Mouse (Mus musculus) MEL-GATA-1-ER (cell line): ENCODE data around the gene Vgll4.

Experiments used
- DNase-seq: peaks from one replicate; pipeline ENCODE4 v3.0.0-alpha.2; 2012; ENCODE audit warnings: low read depth; ENCODE audit errors: extremely low read depth

Vgll4 gene

DNA sequence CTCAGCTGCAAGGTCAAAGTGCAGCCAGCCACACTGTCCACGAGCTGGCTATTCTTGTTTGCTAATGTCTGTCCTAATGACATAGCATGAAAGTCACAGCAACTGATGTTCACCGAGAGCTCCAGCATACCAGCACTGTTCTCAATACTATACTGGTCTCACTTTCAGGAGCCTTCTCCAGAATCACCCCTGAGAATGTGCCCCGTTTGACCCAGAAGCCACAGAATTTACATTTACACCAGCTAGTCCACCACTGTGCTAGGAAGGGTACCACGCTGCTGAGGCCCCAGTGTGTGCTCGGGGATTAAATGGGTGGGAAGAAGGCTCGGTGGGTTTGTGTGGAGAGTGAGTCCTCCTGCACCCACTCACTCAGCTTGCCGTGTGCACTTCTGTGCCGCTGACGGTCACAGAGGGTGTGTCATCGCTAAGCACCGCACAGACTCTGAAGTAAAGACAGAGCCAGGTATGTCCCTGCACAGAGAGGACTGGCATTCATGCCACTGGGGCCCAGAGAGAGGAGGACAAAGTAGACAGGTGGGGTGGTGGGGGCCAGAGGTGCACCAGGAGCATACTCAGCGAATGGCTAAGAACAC is 122.1 kb downstream of the Vgll4 start:
- no peak for DNase-seq

DNA sequence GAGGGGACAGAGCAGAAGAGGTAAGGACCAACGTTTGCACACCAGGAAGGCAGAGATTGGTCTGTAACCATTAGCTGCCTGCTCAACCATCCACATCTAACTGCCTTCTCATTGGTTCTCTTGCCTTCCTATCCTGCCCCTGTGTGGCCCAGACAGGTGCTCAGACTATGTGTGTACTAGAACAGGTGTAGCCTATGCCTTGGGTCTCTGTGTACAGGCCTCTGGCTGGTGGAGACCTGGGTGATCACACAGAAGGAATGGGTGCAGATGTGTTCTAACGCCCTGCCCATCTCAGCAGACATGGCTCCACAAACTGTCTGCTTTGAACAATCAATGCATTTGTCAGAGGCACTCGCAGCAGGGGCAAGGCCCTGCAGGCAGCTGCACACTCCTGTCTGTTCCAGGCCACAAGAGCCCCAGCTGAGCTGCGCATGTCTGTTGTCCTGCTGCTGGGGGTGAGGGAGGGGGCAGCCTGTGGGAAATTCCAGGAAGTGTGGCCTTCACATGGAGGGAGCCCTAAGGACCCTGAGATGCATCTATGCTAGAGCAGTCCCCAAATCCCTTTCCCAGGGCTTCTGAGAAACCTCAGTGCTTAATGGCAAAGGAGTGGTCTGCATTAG is 123.5 kb downstream of the Vgll4 start:
- DNase-seq: no peak

GRCm38 (mm10) chr6:114842863-114843262 is 126.9 kb downstream of the Vgll4 start:
- DNase-seq: no peak

DNA sequence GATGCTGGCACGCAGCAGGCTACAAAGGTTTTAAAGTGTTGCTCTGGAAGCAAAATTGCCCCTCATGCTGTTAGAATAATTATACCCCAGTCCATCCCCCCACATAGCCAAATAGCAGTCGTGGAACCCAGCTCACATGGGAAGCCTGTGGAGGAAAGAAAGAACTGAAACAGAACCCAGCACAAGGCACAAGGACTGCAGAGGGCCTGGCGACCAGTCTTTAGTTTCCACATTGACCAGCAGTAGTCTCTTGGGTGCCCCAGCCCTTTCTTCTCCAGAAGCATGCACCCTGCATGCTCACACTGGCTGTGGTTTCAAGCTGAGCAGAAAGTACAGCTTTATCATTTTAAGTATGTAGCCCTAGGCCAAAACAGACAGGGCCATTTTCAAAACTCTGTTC is 127.7 kb downstream of the Vgll4 start:
- DNase-seq: no peak

DNA sequence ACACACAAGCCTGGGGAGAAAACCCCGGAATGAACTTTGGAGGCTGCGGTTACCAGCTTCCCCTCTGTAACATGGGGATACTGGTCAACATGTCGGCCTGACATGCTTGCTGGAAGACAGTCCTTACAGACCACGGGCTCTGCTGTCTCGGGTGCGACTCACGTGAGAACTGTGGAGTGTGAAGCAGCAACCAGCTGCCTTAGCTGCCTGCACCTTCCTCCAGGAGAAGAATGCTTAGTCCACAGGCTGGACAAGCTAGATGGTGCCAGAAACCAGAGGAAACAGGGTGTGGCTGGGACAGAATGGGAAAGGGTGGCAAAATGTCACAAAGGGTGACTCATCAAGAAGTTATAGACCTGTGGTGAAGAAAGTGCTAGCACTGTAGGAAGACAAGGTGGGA is 129.8 kb downstream of the Vgll4 start:
- DNase-seq: no peak

DNA sequence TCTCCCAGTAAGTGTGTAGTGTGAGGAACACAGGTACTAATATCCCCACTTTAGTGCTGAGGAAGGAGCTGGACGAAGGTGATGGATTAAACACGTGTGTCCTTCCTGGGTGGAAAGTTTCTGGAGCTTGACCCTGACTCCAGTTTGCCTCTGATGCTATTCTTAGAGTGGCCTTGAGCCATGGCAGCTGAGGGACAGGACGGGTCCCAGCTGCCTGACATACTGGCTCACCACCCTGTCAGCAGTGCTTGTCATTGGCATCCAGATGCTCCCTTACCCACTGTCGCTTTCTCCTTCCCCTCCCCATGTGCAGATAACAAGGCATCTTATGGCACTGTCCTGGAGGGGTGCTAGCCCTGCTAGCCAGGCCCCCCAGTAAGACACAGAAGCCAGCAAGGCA is 130.9 kb downstream of the Vgll4 start:
- DNase-seq: no peak

DNA sequence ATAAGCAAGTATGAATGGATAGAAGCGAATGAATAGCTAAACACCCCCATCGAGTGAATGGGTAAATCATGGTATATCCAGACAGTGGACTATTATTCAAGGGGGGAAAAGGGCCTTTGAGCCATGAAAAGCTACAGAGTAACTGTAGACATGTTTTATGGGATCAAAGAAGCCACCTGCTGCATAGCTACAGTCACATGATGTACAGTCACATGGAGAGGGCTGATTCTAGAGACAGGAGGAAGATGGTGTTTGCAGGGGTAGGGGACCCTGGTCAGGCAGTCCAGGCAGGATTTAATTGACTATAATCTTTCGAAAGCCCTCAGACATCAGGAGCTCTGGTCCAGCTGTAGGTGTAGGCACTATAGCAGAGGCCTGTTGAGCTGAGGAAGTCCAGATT is 133.4 kb downstream of the Vgll4 start:
- no peak for DNase-seq

- no peak for DNase-seq
These were observed 134.0 kb downstream of the Vgll4 start for GRCm38 (mm10) chr6:114835752-114836151.

GRCm38 (mm10) chr6:114835344-114835743 is 134.4 kb downstream of the Vgll4 start:
- DNase-seq: no peak

DNA sequence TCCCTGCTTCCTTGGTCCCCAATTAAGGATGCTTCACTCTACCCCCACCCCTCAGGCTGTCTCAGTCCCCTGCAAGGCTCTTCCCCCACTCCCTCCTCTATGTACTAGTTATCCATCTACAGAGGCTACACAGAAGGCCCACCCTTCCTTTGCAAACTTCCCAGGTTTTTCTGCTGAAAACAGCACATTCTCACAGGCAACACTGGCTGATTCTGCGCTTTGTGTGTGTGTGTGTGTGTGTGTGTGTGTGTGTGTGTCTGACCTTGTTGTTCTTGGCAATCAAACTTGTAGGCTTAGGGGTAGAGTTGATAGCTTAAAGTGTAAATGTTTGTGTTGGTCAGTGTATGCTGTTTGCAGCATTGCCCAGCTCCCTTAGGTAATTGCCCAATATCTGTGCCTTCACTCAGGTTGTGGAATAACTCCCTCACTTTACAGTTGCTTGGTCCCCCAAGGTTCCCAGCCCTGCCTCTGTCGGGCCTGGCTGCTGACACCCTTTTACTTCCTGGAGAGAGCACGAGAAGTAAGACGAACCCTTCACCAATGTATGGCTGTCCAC is 135.9 kb downstream of the Vgll4 start:
- DNase-seq: no peak

GRCm38 (mm10) chr6:114833058-114833685 is 136.6 kb downstream of the Vgll4 start:
- DNase-seq: no peak

- DNase-seq: peak; percentile 66
These were observed 138.0 kb downstream of the Vgll4 start for GRCm38 (mm10) chr6:114831807-114832206.

GRCm38 (mm10) chr6:114829660-114830438 is 139.9 kb downstream of the Vgll4 start:
- no peak for DNase-seq

DNA sequence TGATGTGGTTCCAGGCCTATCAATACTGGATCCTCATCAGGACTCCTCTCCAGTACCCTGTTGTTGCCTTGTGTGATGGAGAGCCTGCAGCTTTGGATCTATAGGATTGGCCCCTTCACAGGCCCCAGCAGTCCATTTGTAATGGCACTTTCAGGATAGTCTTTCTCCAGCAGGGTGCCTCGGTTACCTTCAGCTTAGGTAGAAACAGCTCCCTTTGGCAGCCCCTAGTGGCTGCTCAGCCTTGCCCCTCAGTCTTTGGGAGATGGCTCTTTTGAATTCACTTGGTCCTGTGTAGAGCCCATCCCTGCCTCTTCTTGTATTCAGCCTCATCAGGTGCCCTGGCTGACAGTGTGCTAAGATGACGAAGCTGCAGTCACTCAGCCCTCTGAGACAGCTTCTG is 142.9 kb downstream of the Vgll4 start:
- no peak for DNase-seq

- DNase-seq: no peak
These were observed 148.1 kb downstream of the Vgll4 start for GRCm38 (mm10) chr6:114821646-114822045.

DNA sequence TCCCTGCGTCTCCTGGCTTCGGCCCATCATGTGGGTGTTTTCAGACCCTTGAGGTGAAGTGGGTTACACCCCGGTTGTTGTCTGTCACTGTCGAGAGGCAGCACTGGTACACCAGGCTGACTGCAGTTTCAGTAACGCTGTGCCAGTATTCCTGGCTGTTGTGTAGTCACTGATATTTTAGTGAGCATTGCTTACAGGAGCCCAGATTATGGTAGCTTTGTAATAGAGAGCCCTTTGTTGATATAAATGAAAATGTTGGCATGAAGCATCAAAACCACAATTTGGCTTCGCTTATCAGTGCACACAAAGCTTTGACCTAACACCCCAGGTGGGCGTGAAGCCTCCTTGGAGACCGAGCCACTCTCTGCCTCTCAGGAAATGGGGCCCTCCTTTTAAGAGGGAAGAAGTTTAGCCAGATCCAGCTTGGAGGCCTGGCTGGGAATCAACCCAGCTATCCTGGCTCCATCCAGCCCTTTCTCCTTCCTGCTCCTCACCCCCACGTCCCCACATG is 149.8 kb downstream of the Vgll4 start:
- peak; percentile 45 for DNase-seq

- peak; percentile 11 for DNase-seq
These were observed 151.3 kb downstream of the Vgll4 start for GRCm38 (mm10) chr6:114818471-114818870.

DNA sequence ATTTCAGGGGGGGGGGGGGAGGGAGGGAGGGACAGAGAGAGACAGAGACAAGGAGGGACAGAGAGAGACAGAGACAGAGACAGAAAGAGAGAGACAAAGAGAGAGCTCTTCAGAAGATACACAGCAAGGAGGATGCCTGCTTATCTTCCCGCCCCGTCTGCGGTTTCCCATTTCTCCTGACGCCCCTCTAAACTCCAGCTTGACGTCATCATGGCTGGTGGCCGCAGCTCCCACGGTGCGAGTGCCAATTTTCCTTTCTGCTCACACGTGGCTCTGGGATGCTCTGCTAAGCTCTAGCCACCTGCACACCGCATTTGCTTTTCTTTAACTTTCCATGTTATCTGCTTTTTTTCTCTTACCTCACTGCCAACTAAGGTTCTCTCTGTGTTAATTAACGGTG is 151.8 kb downstream of the Vgll4 start:
- peak; percentile 47 for DNase-seq

- DNase-seq: peak; percentile 13
These were observed 154.7 kb downstream of the Vgll4 start for GRCm38 (mm10) chr6:114814882-114815650.

GRCm38 (mm10) chr6:114814199-114814881 is 155.5 kb downstream of the Vgll4 start:
- no peak for DNase-seq
